Mouse (Mus musculus) testis, adult 2 months (tissue): Measurements from ENCODE around the gene Ulk1. TPM values are rescaled to one million over a fixed set of nuclear protein-coding genes. Genes with fewer than 3 reads are reported as not detected.

Experiments used
- H3K27ac ChIP-seq: fragments of 200-500 bp; 2 replicates; pipeline ENCODE4 v1.5.1; 2012; ENCODE audit warnings: low read depth, low read length; ENCODE audit not compliant: control insufficient read depth, insufficient read depth
- H3K27me3 ChIP-seq: fragments of 200-500 bp; 2 replicates; pipeline ENCODE4 v1.6.1; 2012; ENCODE audit warnings: mild to moderate bottlenecking, low read length, moderate library complexity; ENCODE audit not compliant: control insufficient read depth, insufficient read depth
- H3K36me3 ChIP-seq: fragments of 200-500 bp; 2 replicates; pipeline ENCODE4 v1.6.1; 2012; ENCODE audit warnings: mild to moderate bottlenecking, low read length; ENCODE audit not compliant: control insufficient read depth, insufficient read depth
- H3K4me1 ChIP-seq: fragments of 200-500 bp; 2 replicates; pipeline ENCODE4 v1.6.1; 2012; ENCODE audit warnings: low read length; ENCODE audit not compliant: control insufficient read depth, insufficient read depth
- H3K4me3 ChIP-seq: fragments of 200-500 bp; 2 replicates; pipeline ENCODE4 v1.5.1; 2012; ENCODE audit warnings: low read depth, mild to moderate bottlenecking, low read length, moderate library complexity, mixed read lengths; ENCODE audit not compliant: control insufficient read depth
- CTCF ChIP-seq: fragments of 200-500 bp; IDR thresholded peaks from 2 replicates; pipeline ENCODE4 v1.5.1; 2012; ENCODE audit warnings: low read depth, mild to moderate bottlenecking, inconsistent platforms, low read length, moderate library complexity; ENCODE audit not compliant: control insufficient read depth, insufficient read depth, insufficient replicate concordance
- POLR2A ChIP-seq: fragments of 200-500 bp; IDR thresholded peaks from 2 replicates; pipeline ENCODE4 v1.6.1; 2012; ENCODE audit warnings: low read depth, mild to moderate bottlenecking, inconsistent platforms, low read length, moderate library complexity; ENCODE audit not compliant: control insufficient read depth
- polyA plus RNA-seq: library from polyadenylated mRNA; depleted of rRNA; stranded (reverse); fragments of >200 nt; gene quantifications from 2 replicates; pipeline ENCODE4 v1.2.3, GENCODE M21; 2012

Gene Ulk1
- polyA plus RNA-seq, 1 experiment, result 15.4 TPM

- Histone ChIP-seq H3K27ac (no peak overlapping the region), H3K4me3 (no peak overlapping the region), H3K27me3 (no peaks in the 10 kb centered on the region), H3K36me3 (no peaks in the 10 kb centered on the region; the same call in 1 of the 2 replicates), H3K4me1 (peaks cover 2% of the 10 kb centered on the region)
- TF ChIP-seq CTCF, result no peak
- no peak for TF ChIP-seq POLR2A
Measured at GRCm38 (mm10) chr5:110802809-110803208, 7.1 kb downstream of the Ulk1 start.

GRCm38 (mm10) chr5:110802186-110802585 is 7.7 kb downstream of the Ulk1 start:
- Histone ChIP-seq H3K27me3 (no peaks in the 10 kb centered on the region), H3K27ac (no peak overlapping the region), H3K4me1 (no peaks in the 10 kb centered on the region; the same call in 1 of the 2 replicates), H3K36me3 (no peaks in the 10 kb centered on the region; the same call in none of the 2 replicates), H3K4me3 (no peak overlapping the region)
- TF ChIP-seq POLR2A (no peak), CTCF (no peak)

GRCm38 (mm10) chr5:110801036-110801624 is 8.8 kb downstream of the Ulk1 start:
- TF ChIP-seq CTCF (no peak), POLR2A (no peak)
- no peaks in the 10 kb centered on the region for H3K27me3 ChIP-seq

GRCm38 (mm10) chr5:110797696-110798095 is 12.2 kb downstream of the Ulk1 start:
- Histone ChIP-seq H3K27ac (no peak overlapping the region), H3K27me3 (no peaks in the 10 kb centered on the region), H3K4me3 (no peak overlapping the region), H3K36me3 (peaks cover 2% of the 10 kb centered on the region), H3K4me1 (no peaks in the 10 kb centered on the region; the same call in 1 of the 2 replicates)
- TF ChIP-seq POLR2A (no peak), CTCF (no peak)

More at GRCm38 (mm10) chr5:110801036-110801624, 8.8 kb downstream of the Ulk1 start:
- no peak overlapping the region for H3K27ac ChIP-seq
- H3K4me3 ChIP-seq, result no peak overlapping the region
- no peaks in the 10 kb centered on the region; the same call in 1 of the 2 replicates for H3K4me1 ChIP-seq
- no peaks in the 10 kb centered on the region; the same call in none of the 2 replicates for H3K36me3 ChIP-seq

- no peak overlapping the region for H3K27ac ChIP-seq
- H3K4me1 ChIP-seq, result no peaks in the 10 kb centered on the region
- peaks cover 2% of the 10 kb centered on the region for H3K36me3 ChIP-seq
- TF ChIP-seq POLR2A (no peak), CTCF (no peak)
- H3K27me3 ChIP-seq, result no peaks in the 10 kb centered on the region
- H3K4me3 ChIP-seq, result no peak overlapping the region
Measured at GRCm38 (mm10) chr5:110794363-110794762, 15.5 kb downstream of the Ulk1 start.

- TF ChIP-seq POLR2A (no peak), CTCF (peak; percentile 50; the same call in 1 of the 2 replicates)
- H3K27ac ChIP-seq, result no peak overlapping the region
- no peaks in the 10 kb centered on the region for H3K27me3 ChIP-seq
- H3K4me3 ChIP-seq, result peak overlapping the region; percentile 20
- H3K4me1 ChIP-seq, result no peaks in the 10 kb centered on the region
- H3K36me3 ChIP-seq, result no peaks in the 10 kb centered on the region; the same call in none of the 2 replicates
Measured at GRCm38 (mm10) chr5:110788684-110789083, 21.2 kb downstream of the Ulk1 start.

GRCm38 (mm10) chr5:110786081-110786835 is 23.6 kb downstream of the Ulk1 start:
- no peak; the same call in 1 of the 2 replicates for TF ChIP-seq CTCF
- no peak for TF ChIP-seq POLR2A
- Histone ChIP-seq H3K4me1 (0 out of 2 replicates have a peak, but pooled peaks cover under 1% of the 10 kb centered on the region), H3K27ac (no peak overlapping the region), H3K4me3 (no peak overlapping the region), H3K27me3 (no peaks in the 10 kb centered on the region), H3K36me3 (no peaks in the 10 kb centered on the region; the same call in 1 of the 2 replicates)
